Mouse (Mus musculus) small intestine, adult 2 months (tissue): ENCODE results near the gene Ero1l. TPM values are rescaled to one million over a fixed set of nuclear protein-coding genes. Genes with fewer than 3 reads are reported as not detected.
A peak's percentile ranks its signal among the peaks of the same experiment; 100 is the strongest.

Experiments used
- H3K27ac ChIP-seq: fragments of 200-500 bp; 2 replicates; pipeline ENCODE4 v1.5.1; 2012; ENCODE audit warnings: low read depth, low read length, control low read depth, inconsistent platforms; ENCODE audit not compliant: insufficient read depth
- H3K27me3 ChIP-seq: fragments of 200-500 bp; 2 replicates; pipeline ENCODE4 v1.6.1; 2012; ENCODE audit warnings: mild to moderate bottlenecking, moderate library complexity, low read length, inconsistent platforms; ENCODE audit not compliant: control insufficient read depth, insufficient read depth
- H3K36me3 ChIP-seq: fragments of 200-500 bp; 2 replicates; pipeline ENCODE4 v1.6.1; 2012; ENCODE audit warnings: mild to moderate bottlenecking, low read length, control low read depth, inconsistent platforms; ENCODE audit not compliant: control insufficient read depth, insufficient read depth
- H3K4me1 ChIP-seq: fragments of 200-500 bp; 2 replicates; pipeline ENCODE4 v1.6.1; 2012; ENCODE audit warnings: low read length, inconsistent platforms, mixed read lengths; ENCODE audit not compliant: control insufficient read depth, insufficient read depth, insufficient read length
- H3K4me3 ChIP-seq: fragments of 200-500 bp; 2 replicates; pipeline ENCODE4 v1.5.1; 2012; ENCODE audit warnings: low read depth, mild to moderate bottlenecking, control low read depth, inconsistent platforms, low read length, moderate library complexity
- CTCF ChIP-seq: fragments of 200-500 bp; IDR thresholded peaks from 2 replicates; pipeline ENCODE4 v1.5.1; 2012; ENCODE audit warnings: low read depth, mild to moderate bottlenecking, control low read depth, inconsistent platforms, low read length, moderate library complexity, mixed read lengths; ENCODE audit not compliant: insufficient replicate concordance, insufficient read length; ENCODE audit errors: extremely low read depth
- POLR2A ChIP-seq: fragments of 200-500 bp; IDR thresholded peaks from 2 replicates; pipeline ENCODE4 v1.6.1; 2012; ENCODE audit warnings: low read depth, mild to moderate bottlenecking, control low read depth, inconsistent platforms, low read length, moderate library complexity
- WGBS: fragments of 180-500 bp; shearing (Covaris S2); methylation state at CpG from one replicate; pipeline ENCODE4 v1.1.7; 2018; 5-methylcytosine and 5-hydroxymethylcytosine counted together
- polyA plus RNA-seq: library from polyadenylated mRNA; depleted of rRNA; stranded (reverse); fragments of >200 nt; gene quantifications from 2 replicates; pipeline ENCODE4 v1.2.3, GENCODE M21; 2012; rRNA removed

The Ero1l gene
- polyA plus RNA-seq = 3.1 and 4.0 TPM in 2 replicates

DNA sequence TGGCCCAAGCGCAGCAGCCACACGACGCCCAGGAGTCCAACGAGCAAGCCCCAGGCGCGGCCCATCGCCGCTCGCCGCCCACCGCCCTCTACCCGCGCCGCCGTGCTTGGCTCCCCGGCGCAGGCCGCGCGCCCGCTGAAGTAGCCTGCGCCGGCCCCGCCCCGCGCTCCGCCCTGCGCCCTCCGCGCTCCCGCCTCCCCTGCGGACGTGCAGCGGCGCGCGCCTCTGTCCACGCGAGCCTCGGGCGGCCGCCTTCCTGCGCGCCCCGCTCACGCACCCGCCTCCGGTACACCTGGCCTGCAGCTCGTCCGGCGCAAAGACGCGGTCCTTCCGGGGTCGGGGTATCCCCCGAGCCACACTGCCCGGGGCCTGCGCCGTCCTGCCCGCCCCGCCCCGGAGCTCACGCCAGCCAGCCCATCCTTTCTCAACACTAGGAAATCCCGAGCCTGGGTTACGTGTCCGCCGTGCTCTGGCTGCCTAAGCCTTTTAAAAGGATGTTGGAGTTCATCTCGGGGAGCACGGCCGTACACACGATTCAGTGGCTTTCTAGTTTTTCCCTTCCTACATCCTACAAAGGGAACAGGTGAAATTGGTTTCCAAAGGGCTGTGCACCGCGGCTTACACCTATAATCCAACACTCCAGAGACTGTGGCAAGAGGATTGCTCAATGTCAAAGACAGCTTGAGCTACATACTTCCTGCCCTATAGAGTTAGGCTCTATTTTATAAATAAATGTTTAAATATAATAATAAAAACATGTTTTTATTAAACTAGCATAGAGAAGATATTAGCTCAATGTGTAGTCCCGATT, at the start of gene Ero1l:
Gene Ero1l, minus strand, starts transcription at position 346 of the 811 bp plus-strand sequence.
- WGBS = 2% methylated on average over 74 of the region's 74 CpGs
- Histone ChIP-seq H3K27me3 (no peaks in the 10 kb centered on the region), H3K27ac (peak within 1 kb of the TSS; percentile 82), H3K4me3 (peak within 1 kb of the TSS; percentile 93), H3K4me1 (peaks cover 15% of the 10 kb centered on the region; the same call in 1 of the 2 replicates), H3K36me3 (no peaks in the 10 kb centered on the region)
- peak; percentile 95 for TF ChIP-seq POLR2A
- TF ChIP-seq CTCF = no peak

DNA sequence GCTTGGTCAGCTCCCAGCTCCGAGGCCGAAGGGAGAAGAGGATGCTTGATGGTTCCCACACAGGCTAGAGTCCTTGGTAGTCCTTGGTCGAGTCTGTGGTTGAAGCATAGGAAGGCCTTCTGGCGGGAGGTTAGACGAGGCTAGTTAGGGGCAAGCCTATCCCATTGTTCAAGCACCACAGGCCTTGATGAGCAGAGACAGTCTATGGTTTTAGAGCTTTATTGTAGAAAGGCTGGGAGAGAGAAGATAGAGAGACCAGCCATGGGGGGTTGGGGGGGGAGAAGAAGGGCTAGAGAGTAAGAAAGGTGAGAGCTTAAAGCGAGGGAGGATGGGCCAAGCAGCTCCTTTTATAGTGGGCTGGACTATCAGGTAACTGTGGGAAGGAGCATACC, 46.6 kb upstream of the Ero1l start:
- 90% methylated on average over 6 of the region's 6 CpGs for WGBS
- TF ChIP-seq POLR2A = no peak
- no peak for TF ChIP-seq CTCF
- H3K4me3 ChIP-seq = no peak overlapping the region
- H3K27ac ChIP-seq = no peak overlapping the region
- H3K27me3 ChIP-seq = no peaks in the 10 kb centered on the region
- H3K4me1 ChIP-seq = no peaks in the 10 kb centered on the region
- peaks cover 18% of the 10 kb centered on the region for H3K36me3 ChIP-seq

DNA sequence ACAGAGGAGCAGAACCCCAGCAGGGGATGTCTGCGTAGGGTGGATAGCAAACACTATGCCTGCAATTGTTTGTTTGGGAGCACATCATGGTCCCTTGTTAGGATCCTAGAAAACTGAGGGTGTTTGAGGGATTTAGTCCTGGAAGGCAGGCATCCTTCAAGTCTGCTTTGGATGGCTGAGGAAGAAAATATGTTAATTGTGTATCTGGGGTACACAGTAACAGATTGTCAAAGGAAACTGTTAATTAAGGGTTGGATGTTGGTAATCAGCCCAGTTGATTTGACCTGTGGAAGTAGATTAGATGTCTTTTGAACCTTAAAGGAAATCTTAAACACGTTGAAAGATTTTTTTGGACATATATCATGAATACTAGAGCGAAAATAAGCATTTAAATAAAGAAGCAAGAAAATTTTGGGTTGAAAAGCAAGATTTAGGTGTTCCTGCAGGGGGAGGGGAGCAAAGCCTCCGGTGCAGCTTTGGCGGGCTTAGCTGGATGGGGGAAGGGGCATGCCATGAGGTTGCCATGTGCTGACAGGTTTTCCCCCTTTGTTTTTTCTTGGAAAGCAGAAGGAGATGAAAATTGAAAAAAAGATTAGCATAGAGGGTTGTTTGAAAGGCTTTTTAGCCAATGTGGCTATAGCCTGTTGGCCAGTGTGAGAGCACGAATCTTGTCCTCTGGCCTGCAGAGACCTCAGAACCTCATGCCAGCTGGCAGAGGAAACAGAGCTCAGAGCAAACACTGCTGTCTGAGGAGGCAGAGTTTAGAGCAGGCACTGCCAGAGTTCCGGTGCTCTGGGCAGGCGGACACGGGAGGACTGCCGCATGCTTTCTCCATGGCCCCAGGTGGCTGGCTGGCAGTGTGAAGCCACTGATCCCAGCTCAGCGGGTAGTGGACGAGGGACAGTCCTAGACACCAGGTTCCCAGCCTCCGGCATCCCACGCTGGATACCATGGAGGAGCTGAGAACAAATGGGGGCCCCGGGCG, 45.9 kb upstream of the Ero1l start:
- TF ChIP-seq POLR2A (no peak), CTCF (no peak)
- H3K36me3 ChIP-seq = peaks cover 13% of the 10 kb centered on the region
- no peaks in the 10 kb centered on the region for H3K4me1 ChIP-seq
- WGBS = 90% methylated on average over 16 of the region's 16 CpGs
- H3K4me3 ChIP-seq = no peak overlapping the region
- H3K27ac ChIP-seq = no peak overlapping the region
- H3K27me3 ChIP-seq = no peaks in the 10 kb centered on the region

DNA sequence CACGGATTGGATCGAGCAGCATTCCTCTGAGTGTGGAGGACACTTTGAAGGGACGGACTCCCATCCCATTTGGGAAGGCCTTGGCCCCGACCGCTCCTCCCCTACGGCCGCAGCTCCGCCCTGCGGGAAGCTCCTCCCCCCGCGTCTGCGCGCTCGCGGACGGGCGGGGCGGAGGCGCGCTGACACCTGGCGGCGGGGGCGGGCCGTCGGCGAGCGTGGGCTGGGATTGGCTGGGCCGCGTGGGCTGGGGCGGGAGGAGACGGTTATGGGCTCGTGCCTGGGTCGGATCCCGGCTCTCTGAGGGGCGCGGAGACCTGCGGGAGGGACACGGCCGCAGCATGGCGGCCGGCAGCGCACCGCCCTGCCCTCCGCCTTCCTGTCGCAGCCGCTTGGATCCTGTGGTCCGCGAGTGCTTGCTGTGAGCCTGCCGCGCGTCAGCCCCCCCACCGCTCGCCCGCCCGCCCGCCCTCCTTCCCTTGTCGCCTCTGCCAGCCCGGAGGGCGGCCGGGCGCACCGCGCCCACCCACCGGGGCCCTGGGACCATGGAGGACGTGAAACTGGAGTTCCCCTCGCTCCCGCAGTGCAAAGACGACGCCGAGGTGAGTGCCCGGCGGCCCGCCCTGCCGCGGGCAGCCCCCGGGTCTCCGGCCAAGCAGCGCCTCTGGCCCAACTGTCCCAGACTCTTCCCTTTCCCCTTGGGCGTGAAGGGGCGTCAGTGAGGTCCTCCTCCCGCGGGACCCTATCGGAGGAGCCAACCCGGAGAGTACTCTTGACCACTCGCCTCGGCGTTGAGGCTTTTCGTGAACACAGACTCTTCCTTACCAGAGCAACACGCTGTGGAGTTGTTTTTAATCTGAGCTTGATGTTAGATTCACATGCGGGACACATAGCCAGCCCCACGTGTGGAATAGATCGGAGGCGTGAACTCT, 32.6 kb upstream of the Ero1l start, which contains the start of gene Styx:
Gene Styx, plus strand, starts transcription at position 163 of the 929 bp plus-strand sequence.
- no peaks in the 10 kb centered on the region; the same call in 1 of the 2 replicates for H3K4me1 ChIP-seq
- no peak within 1 kb of the TSS; the same call in 1 of the 2 replicates for H3K27ac ChIP-seq
- peaks cover 14% of the 10 kb centered on the region for H3K36me3 ChIP-seq
- peak; percentile 31; the same call in 1 of the 2 replicates for TF ChIP-seq POLR2A
- TF ChIP-seq CTCF = no peak
- H3K27me3 ChIP-seq = no peaks in the 10 kb centered on the region
- WGBS = under 1% methylated on average over 86 of the region's 93 CpGs
- H3K4me3 ChIP-seq = peak within 1 kb of the TSS; percentile 74

DNA sequence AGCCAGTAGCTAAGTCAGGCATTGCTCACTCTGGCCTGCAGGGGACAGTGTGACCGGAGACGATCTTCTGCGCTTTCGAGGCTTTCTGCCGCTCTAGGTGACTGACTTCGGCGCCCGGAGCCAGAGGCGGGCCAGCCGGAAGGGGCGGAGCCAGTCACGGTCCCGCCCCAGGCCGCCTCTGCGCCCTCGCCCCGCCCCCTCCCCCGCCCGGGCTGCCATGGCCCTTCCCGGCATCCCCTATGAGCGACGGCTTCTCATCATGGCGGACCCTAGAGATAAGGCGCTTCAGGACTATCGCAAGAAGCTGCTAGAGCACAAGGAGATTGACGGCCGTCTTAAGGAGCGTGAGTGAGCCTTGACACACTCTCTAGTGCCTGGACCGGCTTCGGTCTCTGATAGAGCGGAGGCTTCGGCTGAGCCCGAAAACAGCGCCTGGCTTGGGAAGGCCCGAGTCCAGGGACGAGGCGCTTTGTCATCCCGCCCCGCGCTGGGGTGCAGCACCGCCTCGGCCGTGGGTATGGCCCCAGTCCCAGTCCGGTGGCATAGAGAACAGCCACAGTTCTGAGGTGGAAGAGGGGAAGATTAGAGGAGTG, 11.1 kb upstream of the Ero1l start, which contains the start of gene Psmc6:
Gene Psmc6, plus strand, starts transcription at position 200 of the 593 bp plus-strand sequence.
- WGBS = under 1% methylated on average over 44 of the region's 44 CpGs
- no peaks in the 10 kb centered on the region for H3K4me1 ChIP-seq
- H3K4me3 ChIP-seq = peak within 1 kb of the TSS; percentile 88
- TF ChIP-seq POLR2A (peak; percentile 87; the same call in 1 of the 2 replicates), CTCF (peak; percentile 96; the same call in 1 of the 2 replicates)
- H3K36me3 ChIP-seq = peaks cover 18% of the 10 kb centered on the region
- H3K27ac ChIP-seq = peak within 1 kb of the TSS; percentile 83
- no peaks in the 10 kb centered on the region for H3K27me3 ChIP-seq

DNA sequence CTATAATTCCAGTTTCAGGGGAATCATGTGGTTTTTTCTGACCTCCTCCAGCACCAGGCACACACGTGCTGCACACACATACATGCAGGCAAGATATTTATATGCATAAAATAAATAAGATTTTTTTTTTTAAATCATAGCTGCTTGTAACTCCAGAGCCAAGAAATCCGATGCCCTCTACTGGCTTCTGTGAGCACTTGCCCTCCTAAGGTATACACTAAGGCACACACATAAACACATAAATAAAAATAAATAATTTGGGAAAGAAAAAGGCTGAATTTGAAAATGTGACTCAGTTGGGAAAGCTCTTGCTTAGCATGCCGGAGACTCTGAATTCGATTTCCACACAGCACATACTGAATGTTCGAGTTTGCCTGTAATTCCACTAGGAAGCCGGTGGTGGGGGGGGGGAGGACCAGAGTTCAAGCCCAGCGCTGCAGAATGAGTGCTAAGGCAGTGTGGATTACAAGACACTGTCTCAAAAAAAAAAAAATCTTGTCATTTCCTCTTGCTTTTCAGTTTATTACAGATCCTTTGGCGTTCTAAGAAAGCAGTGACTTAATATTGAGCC, 10.5 kb upstream of the Ero1l start:
- WGBS = 9% methylated on average over 8 of the region's 8 CpGs
- Histone ChIP-seq H3K4me1 (no peaks in the 10 kb centered on the region), H3K27me3 (no peaks in the 10 kb centered on the region), H3K27ac (peak overlapping the region; percentile 2; the same call in 1 of the 2 replicates), H3K36me3 (peaks cover 15% of the 10 kb centered on the region), H3K4me3 (peak overlapping the region; percentile 38)
- no peak for TF ChIP-seq CTCF
- TF ChIP-seq POLR2A = no peak
